Mouse (Mus musculus): ENCODE measurements around the gene Lmtk3.

The Lmtk3 gene

DNA sequence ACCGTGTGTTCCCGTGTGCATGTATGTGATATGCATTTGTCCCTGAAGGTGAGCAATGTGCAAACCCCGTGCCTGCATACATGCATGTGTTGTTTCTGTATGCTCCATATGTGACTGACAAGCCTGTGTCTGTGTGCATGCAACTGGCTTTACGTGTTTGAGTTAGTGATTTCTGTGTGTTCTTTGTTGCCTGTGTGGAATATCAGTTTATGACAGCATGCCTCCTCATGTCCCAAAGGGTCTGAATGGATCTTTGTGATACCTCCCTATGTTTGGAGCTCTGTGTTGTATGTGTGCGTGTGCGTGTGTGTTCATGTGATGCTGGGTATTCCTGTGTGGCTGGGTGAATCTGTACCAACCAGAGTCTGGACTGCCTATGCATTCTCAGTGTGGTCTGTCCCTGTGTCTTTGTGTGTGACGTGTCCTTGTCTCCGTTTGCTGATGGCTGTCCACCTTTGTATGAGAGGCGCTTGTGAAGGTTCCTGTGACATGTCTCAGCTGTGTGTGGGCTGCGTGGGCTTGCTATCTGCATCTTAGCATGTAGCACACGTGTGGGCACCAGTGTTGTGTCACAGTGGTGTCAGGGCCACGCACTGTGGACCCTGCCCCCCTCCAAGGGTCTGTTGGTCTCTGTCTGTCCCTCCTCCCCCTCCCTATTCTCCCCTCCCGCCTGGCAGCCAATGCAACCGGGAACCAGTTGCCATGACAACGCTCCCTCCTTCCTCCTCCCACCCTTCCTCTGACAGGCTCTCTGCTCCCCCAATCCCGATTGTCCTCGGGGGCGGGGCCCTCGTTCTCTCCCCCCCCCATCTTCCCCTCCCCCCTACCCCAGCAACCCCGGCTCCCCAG, 1.2 kb downstream of the Lmtk3 start, which contains the start of gene Sult2b1:
Gene Sult2b1 (minus strand): TSS at position 146 of the 849 bp plus-strand sequence.
- DNase-seq (ENCODE audit: low spot score in 2 of 2) = no peak

DNA sequence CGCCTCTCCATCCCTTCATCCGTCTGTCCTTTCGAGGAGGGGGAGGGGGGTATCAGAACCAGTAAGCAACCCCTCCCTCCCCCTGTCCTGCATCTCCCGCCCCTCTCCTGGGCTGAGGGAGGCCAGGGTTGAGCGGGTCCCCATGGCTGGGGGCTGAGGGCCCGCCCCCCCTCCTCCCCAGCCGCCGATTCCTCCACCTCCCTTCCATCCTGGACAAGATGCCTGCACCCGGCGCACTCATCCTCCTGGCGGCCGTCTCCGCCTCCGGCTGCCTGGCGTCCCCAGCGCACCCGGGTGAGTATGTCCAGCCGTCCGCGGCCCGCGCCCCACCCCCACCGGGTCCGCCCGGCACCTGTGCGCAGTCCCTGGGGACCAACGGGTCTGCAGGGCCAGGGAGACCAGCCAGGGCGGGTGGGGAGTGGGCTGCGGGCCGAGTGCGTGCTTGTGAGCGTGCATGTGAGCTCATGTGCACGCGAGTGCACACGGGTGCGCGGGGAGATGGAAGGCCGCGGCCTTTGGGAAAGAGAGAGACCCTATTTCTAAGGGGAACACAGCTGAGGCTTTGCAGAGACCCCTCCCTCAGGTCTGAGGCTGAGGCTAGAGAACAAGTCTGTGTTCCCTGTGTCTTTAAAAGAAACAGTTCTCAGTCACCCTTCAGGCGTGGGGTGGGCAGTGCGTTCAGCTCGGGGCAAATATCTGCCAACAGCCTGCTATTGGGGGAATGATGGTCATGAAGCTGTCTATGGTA, 2.0 kb downstream of the Lmtk3 start:
- DNase-seq (ENCODE audit: low spot score in 2 of 2) = no peak

DNA sequence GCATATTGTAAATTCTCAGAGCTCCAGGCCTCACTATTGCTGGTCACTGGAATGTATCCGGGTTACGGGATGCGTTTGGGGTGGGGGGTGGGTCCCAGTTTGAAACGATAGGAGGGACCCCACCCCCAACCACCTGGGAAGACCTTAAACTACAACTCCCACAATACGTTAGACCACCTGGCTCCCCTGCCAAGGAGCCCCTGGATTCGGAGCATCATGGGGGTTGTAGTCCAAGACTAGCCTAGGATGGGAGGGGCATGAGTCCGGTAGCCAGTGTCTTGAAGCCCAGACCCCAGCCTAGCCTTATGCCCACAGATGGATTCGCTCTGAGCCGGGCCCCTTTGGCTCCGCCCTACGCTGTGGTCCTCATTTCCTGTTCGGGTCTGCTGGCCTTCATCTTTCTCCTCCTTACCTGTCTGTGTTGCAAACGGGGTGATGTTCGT, 2.6 kb downstream of the Lmtk3 start:
- DNase-seq (ENCODE audit: low spot score in 2 of 2) = no peak

DNA sequence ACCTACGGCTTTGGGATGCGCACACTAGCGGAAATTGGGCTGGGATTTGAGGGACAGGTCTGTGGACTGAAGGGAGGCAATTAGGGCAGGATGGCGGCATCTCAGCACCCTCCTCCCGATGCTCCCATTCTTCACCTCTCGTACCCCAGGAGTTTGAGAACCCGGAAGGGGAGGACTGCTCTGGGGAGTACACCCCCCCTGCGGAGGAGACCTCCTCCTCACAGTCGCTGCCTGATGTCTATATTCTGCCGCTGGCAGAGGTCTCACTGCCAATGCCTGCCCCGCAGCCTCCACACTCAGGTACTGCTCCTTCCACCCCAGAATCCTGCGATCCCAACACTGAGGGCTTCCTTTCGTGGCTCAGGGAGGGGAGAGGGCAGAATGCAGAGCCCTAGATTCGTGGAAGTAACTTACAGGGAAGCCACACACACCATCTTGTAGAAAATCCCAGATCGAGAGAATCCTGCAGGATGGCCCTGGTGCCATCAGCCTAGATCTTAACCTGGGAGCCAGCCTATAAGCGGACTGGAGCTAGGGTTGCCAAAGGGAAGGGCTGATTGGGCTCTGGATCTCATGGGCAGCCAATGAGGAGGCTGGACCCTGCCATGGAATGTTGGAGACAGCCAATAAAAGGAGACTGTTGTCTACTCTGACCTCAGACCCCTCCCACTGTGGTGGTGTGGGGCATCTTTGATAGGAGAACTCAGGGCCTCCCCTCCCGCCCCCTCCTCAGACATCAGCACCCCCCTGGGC, 3.3 kb downstream of the Lmtk3 start:
- DNase-seq (ENCODE audit: low spot score in 2 of 2) = no peak

DNA sequence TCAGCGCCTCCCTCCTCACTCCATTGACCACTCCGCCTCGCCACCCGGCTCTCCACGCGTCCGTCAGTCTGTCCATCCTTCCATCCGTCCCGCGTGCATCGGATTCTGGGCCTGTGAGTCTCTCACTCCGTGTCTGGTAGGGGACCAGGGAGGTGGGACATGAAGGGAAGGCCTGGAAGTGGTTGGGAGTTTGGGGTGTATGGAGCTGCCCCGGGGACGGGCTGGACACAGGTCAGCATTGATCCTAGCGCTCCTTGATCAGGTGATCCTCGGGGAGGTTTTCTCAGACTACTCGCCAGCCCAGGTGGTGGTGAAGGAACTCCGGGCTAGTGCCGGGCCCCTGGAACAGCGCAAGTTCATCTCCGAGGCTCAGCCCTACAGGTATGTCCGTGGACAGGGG, 4.1 kb downstream of the Lmtk3 start:
- DNase-seq (ENCODE audit: low spot score in 2 of 2) = no peak

DNA sequence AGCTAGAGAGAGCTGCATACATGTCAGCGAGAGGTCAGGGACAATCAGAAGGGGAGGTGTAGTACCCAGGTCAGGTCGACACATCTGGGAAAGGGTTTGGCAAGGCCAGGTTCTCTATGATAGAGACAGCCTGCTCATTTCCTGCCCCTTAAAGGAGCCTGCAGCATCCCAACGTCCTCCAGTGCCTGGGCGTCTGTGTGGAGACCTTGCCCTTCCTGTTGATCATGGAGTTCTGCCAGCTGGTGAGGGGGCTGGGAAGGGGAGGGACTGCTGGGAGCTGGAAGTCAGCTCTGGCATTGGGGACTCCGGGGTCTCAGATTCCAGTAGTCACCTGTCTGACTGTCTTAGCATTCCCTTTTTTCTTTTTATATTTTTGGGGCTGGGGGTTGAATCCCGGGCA, 7.2 kb downstream of the Lmtk3 start:
- no peak for DNase-seq (ENCODE audit: low spot score in 2 of 2)

DNA sequence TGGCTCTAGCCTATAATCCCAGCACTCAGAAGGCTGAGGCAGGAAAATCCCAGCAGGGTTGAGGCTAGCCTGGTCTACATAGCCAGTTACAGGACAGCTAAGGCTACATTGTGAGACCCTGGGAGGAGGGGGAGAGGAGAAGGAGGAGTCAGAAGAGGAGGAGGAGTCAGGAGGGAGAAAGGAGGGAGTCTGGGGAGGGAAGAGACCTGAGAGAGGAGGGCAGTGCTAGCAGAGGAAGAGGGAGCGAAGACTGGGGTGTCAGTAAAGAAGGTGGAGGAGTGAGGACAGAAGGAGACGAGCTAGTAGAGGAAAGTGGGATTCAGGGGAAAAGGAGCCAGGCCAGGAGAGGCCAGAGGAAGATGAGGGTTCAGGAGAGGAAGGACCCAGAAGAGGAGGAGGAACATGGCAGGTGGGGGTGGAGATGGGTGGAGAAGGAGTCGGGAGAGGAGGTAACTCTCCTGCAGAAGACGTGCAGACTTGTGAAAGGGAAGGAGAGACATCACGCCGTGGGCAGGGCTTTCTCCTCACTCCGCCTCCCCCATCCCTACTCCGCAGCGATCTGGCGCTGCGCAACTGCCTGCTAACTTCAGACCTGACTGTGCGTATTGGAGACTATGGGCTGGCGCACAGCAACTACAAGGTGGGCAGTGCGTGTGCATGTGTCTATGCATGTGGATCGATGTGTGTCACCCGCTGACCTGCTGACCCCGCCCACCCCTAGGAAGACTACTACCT, 8.4 kb downstream of the Lmtk3 start:
- DNase-seq (ENCODE audit: low spot score in 2 of 2) = no peak

DNA sequence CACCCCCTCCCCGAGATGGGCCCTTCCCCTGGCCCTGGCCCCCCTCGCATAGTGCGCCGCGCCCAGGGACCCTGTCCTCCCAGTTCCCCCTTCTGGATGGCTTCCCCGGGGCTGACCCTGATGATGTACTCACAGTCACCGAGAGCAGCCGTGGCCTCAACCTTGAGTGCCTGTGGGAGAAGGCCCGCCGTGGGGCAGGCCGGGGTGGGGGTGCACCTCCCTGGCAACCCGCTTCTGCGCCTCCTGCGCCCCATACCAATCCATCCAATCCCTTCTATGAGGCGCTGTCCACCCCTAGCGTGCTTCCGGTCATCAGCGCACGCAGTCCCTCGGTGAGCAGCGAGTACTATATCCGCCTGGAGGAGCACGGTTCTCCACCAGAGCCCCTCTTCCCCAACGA, 9.7 kb downstream of the Lmtk3 start:
- DNase-seq (ENCODE audit: low spot score in 2 of 2) = no peak

DNA sequence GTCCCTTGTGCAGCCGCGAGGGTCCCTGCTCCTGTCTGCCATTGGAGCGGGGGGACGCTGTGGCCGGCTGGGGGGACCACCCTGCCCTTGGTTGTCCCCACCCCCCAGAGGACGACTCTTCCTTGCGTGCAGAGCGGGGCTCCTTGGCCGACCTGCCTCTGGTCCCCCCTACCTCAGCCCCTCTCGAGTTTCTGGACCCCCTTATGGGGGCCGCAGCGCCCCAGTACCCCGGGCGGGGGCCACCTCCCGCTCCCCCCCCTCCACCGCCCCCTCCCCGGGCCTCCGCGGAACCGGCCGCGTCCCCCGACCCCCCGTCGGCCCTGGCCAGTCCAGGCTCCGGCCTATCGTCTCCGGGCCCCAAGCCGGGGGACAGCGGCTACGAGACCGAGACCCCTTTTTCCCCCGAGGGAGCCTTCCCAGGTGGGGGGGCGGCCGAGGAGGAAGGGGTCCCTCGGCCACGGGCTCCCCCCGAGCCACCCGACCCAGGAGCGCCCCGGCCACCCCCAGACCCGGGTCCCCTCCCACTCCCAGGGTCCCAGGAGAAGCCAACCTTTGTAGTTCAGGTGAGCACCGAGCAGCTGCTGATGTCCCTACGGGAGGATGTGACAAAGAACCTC, 10.5 kb downstream of the Lmtk3 start:
- no peak for DNase-seq (ENCODE audit: low spot score in 2 of 2)

DNA sequence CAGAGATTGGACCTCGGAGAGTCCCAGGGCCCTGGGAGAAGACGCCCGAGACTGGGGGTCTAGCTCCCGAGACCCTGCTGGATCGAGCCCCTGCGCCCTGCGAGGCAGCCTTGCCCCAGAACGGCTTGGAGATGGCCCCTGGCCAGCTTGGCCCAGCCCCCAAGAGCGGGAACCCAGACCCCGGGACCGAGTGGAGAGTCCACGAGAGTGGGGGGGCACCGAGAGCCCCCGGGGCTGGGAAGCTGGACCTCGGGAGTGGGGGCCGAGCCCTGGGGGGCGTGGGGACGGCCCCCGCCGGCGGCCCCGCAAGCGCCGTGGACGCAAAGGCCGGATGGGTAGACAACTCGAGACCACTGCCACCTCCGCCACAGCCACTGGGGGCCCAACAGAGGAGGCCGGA, 11.4 kb downstream of the Lmtk3 start:
- DNase-seq (ENCODE audit: low spot score in 2 of 2) = no peak

DNA sequence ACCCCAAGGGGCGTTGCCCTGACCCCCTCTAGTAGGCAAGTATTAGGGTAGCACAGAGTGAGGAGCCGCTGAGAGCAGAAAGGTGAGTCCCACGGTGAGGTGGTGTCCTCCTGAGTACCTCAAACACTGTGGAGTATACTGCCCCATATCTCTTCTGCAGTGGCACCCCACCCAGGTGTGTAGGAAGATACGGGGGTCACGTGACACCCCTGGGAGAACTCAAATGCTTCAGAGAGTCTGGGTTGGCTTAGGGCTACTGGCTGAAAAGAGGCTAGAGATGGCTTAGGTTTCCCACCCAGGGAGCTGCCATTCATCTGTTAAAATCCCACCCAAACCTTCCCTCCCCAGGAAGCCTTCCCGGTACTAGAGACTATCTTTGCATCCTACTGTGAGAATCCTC, 13.4 kb downstream of the Lmtk3 start:
- no peak for DNase-seq (ENCODE audit: low spot score in 2 of 2)

DNA sequence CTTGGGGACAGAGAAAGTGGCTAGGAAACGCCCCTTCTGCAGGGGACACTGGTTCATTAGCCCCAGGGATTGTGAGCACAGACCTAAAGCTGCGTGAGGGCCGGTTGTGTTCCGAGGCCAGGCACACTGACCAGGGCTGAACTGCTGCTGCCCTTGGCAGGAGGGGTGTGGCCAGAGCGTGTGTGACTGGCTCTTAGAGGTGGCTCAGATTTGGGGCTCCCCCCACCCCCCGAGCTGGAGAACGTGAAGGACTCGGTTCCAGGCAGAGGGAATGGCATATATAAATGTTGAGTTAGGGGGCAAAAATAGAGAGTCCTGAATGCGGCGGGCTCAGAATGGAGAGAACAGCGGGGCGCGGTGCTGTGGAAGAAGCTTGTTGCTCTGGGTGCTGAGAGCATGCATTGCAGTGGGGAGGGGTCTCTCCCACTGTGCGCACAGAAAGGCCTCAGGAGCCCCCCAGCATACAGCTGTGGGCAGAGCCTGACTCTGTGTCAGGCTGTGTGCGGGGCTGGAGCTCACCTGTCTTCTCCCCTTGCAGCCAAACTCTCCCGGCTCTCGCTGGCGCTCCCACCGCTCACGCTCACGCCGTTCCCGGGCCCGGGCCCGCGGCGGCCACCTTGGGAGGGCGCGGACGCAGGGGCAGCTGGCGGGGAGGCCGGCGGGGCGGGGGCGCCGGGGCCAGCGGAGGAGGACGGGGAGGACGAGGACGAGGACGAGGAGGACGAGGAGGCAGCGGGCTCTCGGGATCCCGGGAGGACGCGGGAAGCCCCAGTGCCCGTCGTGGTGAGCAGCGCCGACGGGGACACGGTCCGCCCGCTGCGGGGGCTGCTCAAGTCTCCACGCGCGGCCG, 14.3 kb downstream of the Lmtk3 start:
- peak in 1 of 2 experiments; percentile 31 for DNase-seq (ENCODE audit: low spot score in 2 of 2)

DNA sequence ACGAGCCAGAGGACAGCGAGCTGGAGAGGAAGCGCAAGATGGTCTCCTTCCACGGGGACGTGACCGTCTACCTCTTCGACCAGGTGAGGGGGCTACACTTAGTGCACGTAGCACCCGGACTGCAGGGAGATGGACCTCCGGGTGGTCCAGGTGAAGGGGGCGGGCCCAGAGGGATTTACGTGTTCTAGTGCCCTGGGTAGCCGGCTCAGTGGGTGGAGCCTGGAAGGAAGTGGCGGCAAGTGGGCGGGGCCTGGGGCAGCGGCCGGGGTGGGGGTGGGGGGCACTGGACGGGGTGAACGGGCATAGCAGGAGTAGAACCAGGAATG, 14.9 kb downstream of the Lmtk3 start:
- no peak for DNase-seq (ENCODE audit: low spot score in 2 of 2)

DNA sequence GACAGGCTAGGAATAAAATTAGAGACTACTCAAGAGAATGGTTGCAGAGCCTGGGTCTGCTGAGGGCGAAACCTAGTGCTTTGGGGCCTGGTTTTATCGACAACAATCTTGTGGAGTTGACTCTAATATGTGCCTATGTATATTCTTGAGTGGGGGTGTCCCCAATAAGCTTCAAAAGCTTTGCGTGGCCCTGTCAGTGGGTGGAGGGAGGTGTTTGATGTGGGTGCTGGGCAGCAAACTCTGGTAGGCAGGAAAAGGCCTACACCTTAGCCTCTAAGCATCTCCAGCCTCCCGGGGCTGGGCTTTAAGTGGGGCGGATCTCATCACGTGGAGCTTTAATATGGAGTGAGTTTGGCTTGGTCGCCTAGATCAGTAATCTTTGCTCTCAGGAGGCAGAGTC, 15.4 kb downstream of the Lmtk3 start:
- no peak for DNase-seq (ENCODE audit: low spot score in 2 of 2)

DNA sequence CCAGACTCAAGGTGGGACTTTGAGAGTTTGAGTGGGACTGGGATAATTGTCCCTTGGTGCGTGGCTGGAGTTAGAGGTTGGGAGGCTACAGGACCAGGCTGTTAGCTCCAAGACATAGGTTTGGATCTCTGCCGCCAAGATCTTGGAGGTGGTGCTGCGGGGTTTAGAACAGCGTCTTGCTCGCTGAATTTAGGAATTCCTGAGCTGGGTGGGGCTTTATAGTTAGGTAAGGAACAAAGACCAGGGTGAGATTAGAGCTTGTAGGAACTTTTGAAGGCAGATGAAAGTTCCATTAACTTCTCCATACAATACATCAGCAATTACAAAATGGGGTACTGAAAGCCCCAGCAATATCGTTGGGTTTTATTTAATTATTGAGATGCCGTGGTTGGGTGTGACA, 16.5 kb downstream of the Lmtk3 start:
- DNase-seq (ENCODE audit: low spot score in 2 of 2) = no peak

DNA sequence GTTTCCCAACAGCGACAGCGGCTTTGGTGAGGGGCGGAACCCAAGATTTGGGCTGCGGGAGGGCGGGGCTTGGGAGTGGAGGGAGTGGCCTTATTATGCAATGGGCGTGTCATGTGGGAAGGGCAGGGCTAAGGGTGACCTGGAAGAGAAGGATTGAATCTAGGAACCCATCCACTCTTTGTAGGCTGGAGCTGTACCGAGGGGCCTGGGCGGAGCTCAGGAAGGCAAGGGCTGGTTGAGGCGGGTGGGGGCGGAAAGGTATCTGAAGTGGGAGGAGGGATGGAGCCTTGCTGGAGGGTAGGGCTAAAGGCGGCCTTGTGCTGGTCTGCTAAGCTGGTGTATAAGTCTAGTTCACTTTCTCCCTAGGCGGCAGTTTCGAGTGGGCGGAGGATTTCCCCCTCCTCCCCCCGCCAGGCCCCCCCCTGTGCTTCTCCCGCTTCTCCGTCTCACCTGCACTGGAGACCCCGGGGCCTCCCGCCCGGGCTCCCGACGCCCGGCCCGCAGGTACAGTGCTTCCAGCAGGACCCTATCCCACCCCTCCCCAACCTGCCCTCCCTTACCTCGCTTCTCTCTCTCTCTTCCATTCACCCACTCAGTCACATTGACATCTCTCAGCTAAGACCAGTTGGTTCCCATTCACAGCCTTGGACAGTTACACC, 17.1 kb downstream of the Lmtk3 start:
- DNase-seq (ENCODE audit: low spot score in 2 of 2) = peak in 1 of 2 experiments; percentile 42

DNA sequence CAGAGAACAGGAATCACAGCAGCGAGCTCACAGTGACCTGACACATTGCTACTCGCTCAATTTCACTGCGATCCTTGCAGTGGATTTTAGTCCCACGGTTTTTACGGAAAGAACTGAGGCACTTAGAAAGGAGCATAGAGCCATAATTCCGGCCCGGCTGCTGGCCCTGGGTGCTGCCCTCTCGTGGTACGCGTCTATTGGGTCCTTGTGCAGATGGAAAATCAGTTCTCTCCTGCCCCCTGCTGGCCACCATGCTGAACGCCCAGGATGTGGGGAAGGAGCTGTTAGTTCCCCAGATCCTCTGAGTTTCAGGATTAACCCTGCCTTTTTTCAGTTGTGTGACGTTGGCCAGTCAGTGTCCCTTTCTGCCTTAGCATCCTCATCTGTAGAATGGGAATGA, 17.8 kb downstream of the Lmtk3 start:
- DNase-seq (ENCODE audit: low spot score in 2 of 2) = peak; percentile 83 to 87

DNA sequence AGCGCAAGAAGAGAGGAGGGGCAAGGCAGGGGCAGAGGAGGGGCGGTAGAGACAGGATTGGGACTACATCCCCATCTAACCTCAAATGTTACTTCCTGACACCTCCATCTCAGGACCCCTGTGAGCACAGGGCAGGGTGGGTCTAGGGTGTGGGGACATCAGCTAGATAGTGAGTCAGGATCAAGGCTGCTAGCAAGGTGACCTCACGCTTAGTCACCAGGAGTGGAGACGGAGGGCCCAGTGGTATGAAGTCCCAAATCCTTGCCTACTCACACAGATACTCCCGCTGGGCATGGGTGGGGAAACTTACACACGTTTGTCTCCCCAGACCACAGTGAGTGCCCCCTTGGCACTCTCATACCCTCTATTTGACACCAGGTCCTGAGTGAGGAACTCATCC, 19.0 kb downstream of the Lmtk3 start:
- DNase-seq (ENCODE audit: low spot score in 2 of 2) = no peak

DNA sequence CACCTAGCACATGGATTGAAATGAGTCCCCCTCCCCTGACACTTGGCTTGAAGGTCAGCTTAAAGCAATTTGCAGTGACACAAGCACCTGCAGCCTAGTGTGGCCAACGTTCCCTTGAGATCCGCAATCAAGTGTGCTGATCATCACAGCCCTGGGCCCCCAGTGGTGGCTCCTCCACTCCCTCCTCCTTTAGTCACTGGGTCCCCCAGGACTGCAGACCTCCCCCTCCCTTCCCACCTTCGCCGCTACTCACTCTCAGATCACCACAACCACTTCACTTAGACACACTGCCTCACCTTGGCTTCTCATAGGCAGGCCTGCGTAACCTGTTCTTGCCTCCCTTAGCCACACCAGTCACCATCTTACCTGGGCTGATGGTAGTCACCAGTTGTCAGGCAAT, 22.4 kb downstream of the Lmtk3 start:
- DNase-seq (ENCODE audit: low spot score in 2 of 2) = no peak

DNA sequence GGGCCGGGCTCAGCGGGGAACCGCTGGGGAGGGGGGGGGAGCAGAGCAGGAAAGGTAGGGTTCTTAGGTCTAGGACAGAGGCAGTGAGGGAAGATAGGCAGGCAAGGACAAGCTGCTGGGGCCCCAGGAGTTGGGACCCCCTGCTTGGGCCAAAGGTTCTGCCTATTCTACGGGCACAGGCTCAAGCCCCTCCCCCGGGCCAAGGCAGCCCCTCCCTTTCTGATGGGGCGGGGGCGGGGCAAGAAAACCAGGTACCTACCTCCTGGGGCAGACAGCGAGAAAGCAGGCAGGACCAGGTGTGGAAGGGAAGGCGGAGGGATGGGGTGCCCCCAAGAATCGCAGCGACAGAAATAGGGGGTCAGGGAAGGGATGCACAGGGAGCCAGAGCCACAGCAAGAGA, 24.9 kb downstream of the Lmtk3 start:
- DNase-seq (ENCODE audit: low spot score in 2 of 2) = no peak
